Mouse (Mus musculus) bone marrow macrophage, adult 2 months (primary cell): ENCODE measurements around the gene Chid1. TPM values are rescaled to one million over a fixed set of nuclear protein-coding genes. Genes with fewer than 3 reads are reported as not detected.

Experiments
- H3K27ac ChIP-seq: 2 replicates; pipeline ENCODE4 v1.5.1; 2012; ENCODE audit warnings: low read depth, low read length; ENCODE audit not compliant: insufficient read depth
- H3K4me1 ChIP-seq: 2 replicates; pipeline ENCODE4 v1.6.1; 2012; ENCODE audit warnings: low read length; ENCODE audit not compliant: control insufficient read depth, insufficient read depth
- H3K4me3 ChIP-seq: 2 replicates; pipeline ENCODE4 v1.5.1; 2012; ENCODE audit warnings: mild to moderate bottlenecking, low read length, moderate library complexity; ENCODE audit not compliant: insufficient read depth
- CTCF ChIP-seq: IDR thresholded peaks from 2 replicates; pipeline ENCODE4 v1.5.1; 2012; ENCODE audit warnings: low read depth, mild to moderate bottlenecking, low read length, moderate library complexity
- POLR2A ChIP-seq: IDR thresholded peaks from 2 replicates; pipeline ENCODE4 v1.6.1; 2012; ENCODE audit warnings: mild to moderate bottlenecking, low read depth, low read length, borderline replicate concordance
- polyA plus RNA-seq: library from polyadenylated mRNA; stranded (reverse); fragments of >200 nt; gene quantifications from 2 replicates; pipeline ENCODE4 v1.2.4, GENCODE M21; 2012; ENCODE audit not compliant: missing spikeins, insufficient read depth, insufficient read length

The Chid1 gene
- polyA plus RNA-seq, 1 experiment, result 16.3 TPM

- H3K4me1 ChIP-seq, result peaks cover 32% of the 10 kb centered on the region
- H3K4me3 ChIP-seq, result peak overlapping the region; percentile 82
- no peak for TF ChIP-seq POLR2A
- TF ChIP-seq CTCF, result no peak
- peak overlapping the region; percentile 7; the same call in 1 of the 2 replicates for H3K27ac ChIP-seq
Measured at GRCm38 (mm10) chr7:141477578-141478269, 61.9 kb downstream of the Chid1 start.

GRCm38 (mm10) chr7:141476981-141477370 lies 62.7 kb downstream of the Chid1 start:
- TF ChIP-seq POLR2A (no peak), CTCF (no peak)
- peaks cover 32% of the 10 kb centered on the region for H3K4me1 ChIP-seq

GRCm38 (mm10) chr7:141476226-141476980 lies 63.3 kb downstream of the Chid1 start:
- Histone ChIP-seq H3K4me3 (peak overlapping the region; percentile 82), H3K4me1 (peaks cover 32% of the 10 kb centered on the region), H3K27ac (peak overlapping the region; percentile 72)
- TF ChIP-seq CTCF (no peak), POLR2A (peak; percentile 27; the same call in 1 of the 2 replicates)

More at GRCm38 (mm10) chr7:141476981-141477370, 62.7 kb downstream of the Chid1 start:
- H3K27ac ChIP-seq, result peak overlapping the region; percentile 72
- peak overlapping the region; percentile 82 for H3K4me3 ChIP-seq

GRCm38 (mm10) chr7:141475805-141476158 lies 63.9 kb downstream of the Chid1 start:
- TF ChIP-seq CTCF (no peak), POLR2A (no peak)
- H3K4me3 ChIP-seq, result peak overlapping the region; percentile 82
- peak overlapping the region; percentile 72 for H3K27ac ChIP-seq
- H3K4me1 ChIP-seq, result peaks cover 30% of the 10 kb centered on the region

- peaks cover 30% of the 10 kb centered on the region for H3K4me1 ChIP-seq
- TF ChIP-seq CTCF (no peak), POLR2A (no peak)
- peak within 1 kb of the TSS; percentile 82 for H3K4me3 ChIP-seq
- peak within 1 kb of the TSS; percentile 72 for H3K27ac ChIP-seq
Measured at GRCm38 (mm10) chr7:141475011-141475804, 64.4 kb downstream of the Chid1 start, which contains the start of the genes Polr2l and Tspan4. Polr2l (minus strand) TSS chr7:141475132. Tspan4 (plus strand) TSS chr7:141475240.

GRCm38 (mm10) chr7:141474160-141474559 lies 65.5 kb downstream of the Chid1 start:
- Histone ChIP-seq H3K4me1 (peaks cover 37% of the 10 kb centered on the region), H3K27ac (no peak overlapping the region), H3K4me3 (peak overlapping the region; percentile 82)
- no peak for TF ChIP-seq POLR2A

GRCm38 (mm10) chr7:141472763-141473162 lies 66.9 kb downstream of the Chid1 start:
- Histone ChIP-seq H3K4me3 (no peak overlapping the region), H3K4me1 (peaks cover 40% of the 10 kb centered on the region), H3K27ac (no peak overlapping the region)
- no peak for TF ChIP-seq CTCF
- TF ChIP-seq POLR2A, result no peak

- Histone ChIP-seq H3K4me1 (peaks cover 35% of the 10 kb centered on the region), H3K4me3 (no peak overlapping the region), H3K27ac (no peak overlapping the region)
- TF ChIP-seq POLR2A, result no peak
- no peak for TF ChIP-seq CTCF
Measured at GRCm38 (mm10) chr7:141472226-141472625, 67.4 kb downstream of the Chid1 start.

GRCm38 (mm10) chr7:141471236-141471635 lies 68.4 kb downstream of the Chid1 start:
- TF ChIP-seq POLR2A (no peak), CTCF (no peak)
- H3K4me3 ChIP-seq, result no peak overlapping the region
- H3K4me1 ChIP-seq, result peaks cover 44% of the 10 kb centered on the region
- H3K27ac ChIP-seq, result no peak overlapping the region
